Mouse (Mus musculus) heart, embryonic 13.5 days (tissue): ENCODE measurements around the gene Ttc23l. TPM values are rescaled to one million over a fixed set of nuclear protein-coding genes. Genes with fewer than 3 reads are reported as not detected.

ENCODE experiments used
- ATAC-seq: fragments of 200-750 bp; cut with Nextera tagmentation; 2 replicates; pipeline ENCODE4 v1.8.0; 2017; ENCODE audit warnings: moderate TSS enrichment; ENCODE audit not compliant: insufficient number of reproducible peaks, low FRiP score, low TSS enrichment; ENCODE audit errors: extremely low read depth
- H3K27ac ChIP-seq: fragments of 300-500 bp; sonication (generic); replicated peaks from 2 replicates; pipeline ENCODE4 v1.5.1; 2015; ENCODE audit warnings: moderate library complexity, mild to moderate bottlenecking, inconsistent platforms
- H3K27me3 ChIP-seq: fragments of 300-500 bp; sonication (generic); replicated peaks from 2 replicates; pipeline ENCODE4 v1.6.1; 2015; ENCODE audit warnings: mild to moderate bottlenecking, inconsistent platforms
- H3K36me3 ChIP-seq: fragments of 300-500 bp; sonication (generic); 2 replicates; pipeline ENCODE4 v1.6.1; 2015; ENCODE audit warnings: mild to moderate bottlenecking, inconsistent platforms
- H3K4me1 ChIP-seq: fragments of 300-500 bp; sonication (generic); 2 replicates; pipeline ENCODE4 v1.6.1; 2015; ENCODE audit warnings: inconsistent platforms
- H3K4me2 ChIP-seq: fragments of 300-500 bp; sonication (generic); 2 replicates; pipeline ENCODE4 v1.6.1; 2015; ENCODE audit warnings: inconsistent platforms, mild to moderate bottlenecking, moderate library complexity
- H3K4me3 ChIP-seq: fragments of 300-500 bp; sonication (generic); 2 replicates; pipeline ENCODE4 v1.5.1; 2015; ENCODE audit warnings: moderate library complexity, mild to moderate bottlenecking, inconsistent platforms
- H3K9ac ChIP-seq: fragments of 300-500 bp; sonication (generic); 2 replicates; pipeline ENCODE4 v1.6.1; 2015; ENCODE audit warnings: inconsistent platforms, mild to moderate bottlenecking, moderate library complexity
- H3K9me3 ChIP-seq: fragments of 300-500 bp; sonication (generic); 2 replicates; pipeline ENCODE4 v1.6.1; 2016; ENCODE audit warnings: inconsistent platforms
- WGBS: fragments of 180-500 bp; shearing (Covaris S2); methylation state at CpG from one replicate; pipeline ENCODE4 v1.1.7; 2015; ENCODE audit warnings: mixed read lengths; 5-methylcytosine and 5-hydroxymethylcytosine counted together
- polyA plus RNA-seq: library from polyadenylated mRNA; unstranded; fragments of >200 nt; fragmentation: Nextera tagmentation; extraction: Ambion mirVana; gene quantifications from 2 replicates; pipeline ENCODE4 v1.2.1, GENCODE M21; 2015

The Ttc23l gene
- not detected in 2 replicates for polyA plus RNA-seq

DNA sequence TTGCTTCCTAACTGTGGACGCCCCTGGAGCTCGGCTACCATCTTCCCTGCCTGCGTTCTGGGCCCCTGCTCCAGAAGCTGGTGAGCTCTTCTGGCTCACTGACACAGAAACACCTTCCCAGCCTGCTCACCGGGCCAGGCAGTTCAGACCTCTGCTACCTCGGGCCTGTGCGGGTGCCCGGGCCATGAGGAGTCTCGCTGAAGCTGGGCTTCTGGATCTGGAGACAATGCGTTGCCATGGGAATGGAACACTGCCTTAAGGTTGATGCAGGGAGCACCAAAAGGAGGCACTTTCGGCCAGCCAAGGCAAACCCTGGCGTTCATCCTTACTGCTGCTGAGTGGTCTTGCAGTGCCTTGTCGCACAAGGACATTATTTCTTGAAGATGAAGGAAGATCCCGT lies at the start of gene Ttc23l:
Ttc23l (minus strand) TSS at position 204 of the 400 bp plus-strand sequence.
- Histone ChIP-seq H3K36me3 (no peaks in the 10 kb centered on the region), H3K9me3 (no peaks in the 10 kb centered on the region), H3K4me2 (no peak within 1 kb of the TSS), H3K4me1 (no peaks in the 10 kb centered on the region), H3K4me3 (no peak within 1 kb of the TSS), H3K27me3 (no peaks in the 10 kb centered on the region), H3K27ac (no peak within 1 kb of the TSS), H3K9ac (no peak within 1 kb of the TSS)
- ATAC-seq, result no peak
- 84% methylated on average over 13 of the region's 13 CpGs for WGBS

DNA sequence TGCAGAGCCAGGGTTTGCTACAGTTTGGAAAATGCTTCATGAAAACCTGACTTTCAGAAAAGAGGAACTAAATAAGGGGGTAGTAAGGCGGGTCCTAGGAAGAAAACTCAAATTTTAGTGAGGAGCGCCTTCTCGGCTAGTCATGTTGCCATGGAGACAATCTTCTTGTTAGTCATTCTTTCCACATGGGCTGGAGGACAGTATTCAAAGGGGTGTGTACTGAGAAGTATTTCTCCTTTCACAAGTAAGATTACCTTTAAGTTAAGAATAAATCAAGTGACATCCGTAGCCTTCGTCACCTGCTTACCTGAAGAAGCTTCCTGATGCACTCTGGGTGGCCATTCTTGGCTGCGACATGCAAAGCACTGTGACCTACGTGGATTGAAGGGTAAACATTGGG lies 40.9 kb upstream of the Ttc23l start:
- H3K4me2 ChIP-seq, result peak overlapping the region; percentile 24
- no peak overlapping the region for H3K4me3 ChIP-seq
- no peak for ATAC-seq
- peaks cover 24% of the 10 kb centered on the region for H3K4me1 ChIP-seq
- H3K27me3 ChIP-seq, result no peaks in the 10 kb centered on the region
- no peak overlapping the region for H3K27ac ChIP-seq
- H3K9ac ChIP-seq, result no peak overlapping the region
- WGBS, result 58% methylated on average over 7 of the region's 7 CpGs
- peaks cover 7% of the 10 kb centered on the region for H3K36me3 ChIP-seq
- peaks cover 8% of the 10 kb centered on the region; the same call in 1 of the 2 replicates for H3K9me3 ChIP-seq

DNA sequence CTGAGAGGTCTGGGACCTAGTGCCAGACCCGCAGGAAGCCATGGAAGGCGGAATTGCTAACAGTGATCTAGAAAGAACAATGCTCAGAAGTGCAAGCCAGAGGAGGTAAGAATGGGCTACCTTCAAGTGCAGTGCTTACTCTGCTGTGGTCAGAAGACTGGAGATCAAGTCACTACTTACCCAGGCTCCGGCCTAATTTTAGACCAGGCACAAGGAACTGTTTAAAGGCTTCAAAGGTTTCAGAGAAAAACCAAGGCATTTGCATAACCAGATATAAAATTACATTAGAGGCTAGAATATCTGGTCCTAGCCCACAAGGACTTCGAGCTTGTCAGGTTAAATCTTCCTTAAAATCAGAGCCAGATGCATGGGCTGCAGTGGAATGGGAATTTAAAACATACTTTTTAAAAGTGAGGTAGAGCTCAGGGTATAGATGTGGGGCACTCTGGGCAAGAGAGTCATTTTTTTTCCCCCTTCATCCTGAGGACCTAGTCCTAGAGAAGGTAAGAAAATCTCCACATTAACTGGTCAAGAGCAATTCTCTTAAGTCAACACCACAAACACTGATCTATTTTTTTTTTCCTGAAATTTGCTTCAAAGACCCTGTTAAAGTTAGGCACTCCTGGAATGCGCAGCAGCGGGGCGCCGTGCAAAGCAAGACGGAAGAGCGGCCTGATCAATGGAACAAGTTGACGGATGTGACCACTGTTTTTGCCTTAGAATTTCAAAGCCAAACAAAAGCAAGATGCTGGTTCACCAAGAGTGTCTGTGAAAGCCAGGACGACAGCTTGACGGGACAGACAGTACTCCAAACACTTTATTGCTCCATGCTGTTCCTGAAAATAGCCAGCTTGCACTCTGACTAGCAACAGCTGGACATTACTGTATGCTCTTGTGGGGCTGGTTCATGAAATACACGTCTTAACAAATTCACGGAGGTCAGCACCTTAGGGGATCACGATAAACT lies 40.1 kb upstream of the Ttc23l start:
- Histone ChIP-seq H3K4me2 (peak overlapping the region; percentile 24), H3K9me3 (peaks cover under 1% of the 10 kb centered on the region; the same call in 1 of the 2 replicates), H3K4me1 (peaks cover 24% of the 10 kb centered on the region), H3K9ac (no peak overlapping the region), H3K27ac (no peak overlapping the region), H3K36me3 (no peaks in the 10 kb centered on the region), H3K4me3 (no peak overlapping the region), H3K27me3 (no peaks in the 10 kb centered on the region)
- WGBS, result 52% methylated on average over 16 of the region's 16 CpGs
- ATAC-seq, result no peak

DNA sequence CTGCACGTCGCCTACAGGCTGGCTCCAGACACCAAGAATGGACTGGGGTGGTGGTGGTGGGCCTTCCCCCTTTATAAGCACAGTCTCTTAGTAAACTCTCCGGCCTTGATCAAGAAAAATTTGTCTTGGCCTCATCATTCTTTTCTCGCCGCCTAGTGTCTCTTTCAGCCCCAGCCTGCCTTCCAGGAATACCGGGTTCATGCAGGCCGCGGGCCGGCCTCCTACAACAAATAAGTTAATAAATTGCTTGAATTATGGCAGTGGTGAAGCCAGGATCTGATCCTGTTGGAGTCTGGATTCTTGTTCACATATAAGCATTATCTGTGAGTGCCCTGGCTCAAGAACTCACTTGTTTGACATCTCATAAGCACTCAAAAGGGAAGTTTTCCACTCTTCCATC lies 38.4 kb upstream of the Ttc23l start:
- 86% methylated on average over 9 of the region's 9 CpGs for WGBS
- no peak overlapping the region for H3K4me3 ChIP-seq
- H3K4me1 ChIP-seq, result peaks cover 24% of the 10 kb centered on the region
- no peak overlapping the region for H3K9ac ChIP-seq
- H3K4me2 ChIP-seq, result no peak overlapping the region
- no peaks in the 10 kb centered on the region for H3K9me3 ChIP-seq
- H3K27ac ChIP-seq, result no peak overlapping the region
- no peak for ATAC-seq
- H3K36me3 ChIP-seq, result no peaks in the 10 kb centered on the region
- no peaks in the 10 kb centered on the region for H3K27me3 ChIP-seq

DNA sequence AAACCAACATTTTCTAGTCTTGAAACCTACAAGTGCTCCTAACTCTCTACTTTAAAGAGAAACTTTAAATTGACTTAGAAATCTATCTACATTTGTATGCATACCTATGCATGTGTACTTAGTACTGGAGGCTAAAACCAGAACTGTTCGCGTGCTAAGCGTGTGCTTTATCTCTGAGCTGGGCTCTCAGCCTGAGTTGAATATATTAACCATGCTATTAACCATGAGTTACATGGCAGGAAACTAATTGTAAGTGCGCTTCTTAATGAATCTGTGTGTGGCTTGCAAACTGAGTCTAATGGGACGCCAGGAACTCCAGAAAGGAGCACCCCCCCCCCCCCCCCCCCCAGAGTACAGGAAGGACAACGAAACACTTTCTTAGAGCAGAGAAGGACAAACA lies 36.9 kb upstream of the Ttc23l start:
- Histone ChIP-seq H3K27ac (no peak overlapping the region), H3K4me2 (no peak overlapping the region), H3K4me3 (no peak overlapping the region), H3K9ac (no peak overlapping the region), H3K9me3 (no peaks in the 10 kb centered on the region), H3K27me3 (no peaks in the 10 kb centered on the region), H3K36me3 (no peaks in the 10 kb centered on the region), H3K4me1 (peaks cover 24% of the 10 kb centered on the region)
- 82% methylated on average over 6 of the region's 6 CpGs for WGBS
- ATAC-seq, result no peak

DNA sequence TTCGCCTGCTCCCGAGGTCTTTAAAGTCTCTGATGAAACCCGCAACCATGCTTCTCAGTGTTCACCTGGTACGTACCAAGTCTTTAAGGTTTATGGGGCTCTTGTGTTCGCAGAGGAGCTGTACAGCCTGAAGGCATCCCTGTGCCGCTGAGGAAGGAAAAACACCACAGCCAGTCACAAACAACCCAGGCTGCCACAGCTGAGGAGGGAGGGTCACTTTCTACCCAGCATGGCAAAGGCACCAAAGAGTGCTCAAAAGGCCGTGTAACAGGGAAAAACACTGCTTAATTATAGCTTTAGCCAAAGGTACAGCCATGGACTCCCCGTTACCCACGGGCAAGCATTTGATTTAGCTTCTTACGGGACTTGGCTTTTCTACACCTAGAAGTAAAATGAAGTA lies 36.4 kb upstream of the Ttc23l start:
- Histone ChIP-seq H3K36me3 (no peaks in the 10 kb centered on the region), H3K27ac (no peak overlapping the region), H3K27me3 (no peaks in the 10 kb centered on the region), H3K4me1 (peaks cover 21% of the 10 kb centered on the region), H3K9ac (no peak overlapping the region), H3K4me3 (no peak overlapping the region), H3K9me3 (no peaks in the 10 kb centered on the region), H3K4me2 (no peak overlapping the region)
- ATAC-seq, result no peak
- WGBS, result 83% methylated on average over 10 of the region's 10 CpGs

DNA sequence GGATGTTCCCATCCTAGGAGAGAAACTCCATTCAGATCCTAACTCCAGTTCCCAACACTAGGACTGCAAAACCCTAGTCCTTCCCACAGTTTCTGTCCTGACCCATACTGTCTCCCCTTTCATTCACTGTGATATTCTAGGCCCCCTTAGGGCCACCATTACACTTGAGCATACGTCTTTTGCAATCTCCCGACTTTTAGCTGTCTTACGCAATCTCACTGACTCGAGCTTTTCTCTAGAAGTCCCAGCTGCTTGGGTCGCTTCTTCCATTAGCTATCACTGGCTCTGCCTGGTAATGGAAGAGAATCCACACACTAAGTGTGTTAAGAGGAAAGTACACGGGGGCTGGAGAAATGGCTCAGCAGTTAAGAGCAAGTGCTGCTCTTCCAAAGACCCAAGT lies 34.6 kb upstream of the Ttc23l start:
- H3K9ac ChIP-seq, result no peak overlapping the region
- H3K9me3 ChIP-seq, result no peaks in the 10 kb centered on the region
- no peak overlapping the region for H3K27ac ChIP-seq
- no peak for ATAC-seq
- H3K27me3 ChIP-seq, result no peaks in the 10 kb centered on the region
- 78% methylated on average over 6 of the region's 6 CpGs for WGBS
- no peak overlapping the region for H3K4me2 ChIP-seq
- H3K4me1 ChIP-seq, result peaks cover 3% of the 10 kb centered on the region; the same call in 1 of the 2 replicates
- no peak overlapping the region for H3K4me3 ChIP-seq
- H3K36me3 ChIP-seq, result peaks cover 9% of the 10 kb centered on the region

DNA sequence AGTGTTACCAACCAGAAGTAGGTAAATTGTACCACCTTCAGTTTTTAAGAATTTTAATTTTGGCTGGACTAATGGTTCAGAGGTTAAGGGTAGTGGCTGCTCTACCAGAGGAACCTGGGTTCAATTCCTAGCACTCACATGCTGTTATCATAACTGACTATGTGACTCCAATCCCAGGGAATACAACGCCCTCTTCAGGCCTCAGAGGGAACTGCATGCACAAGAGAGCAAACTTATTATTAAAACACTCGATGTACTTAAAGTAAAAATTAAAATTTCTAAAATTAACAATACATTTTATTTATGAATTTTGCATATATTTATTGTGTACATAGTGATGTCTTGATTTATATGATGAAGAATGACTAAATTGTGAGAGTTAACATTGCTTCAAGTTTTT lies 28.1 kb upstream of the Ttc23l start:
- no peaks in the 10 kb centered on the region for H3K9me3 ChIP-seq
- H3K4me2 ChIP-seq, result no peak overlapping the region
- H3K27ac ChIP-seq, result no peak overlapping the region
- H3K4me3 ChIP-seq, result no peak overlapping the region
- ATAC-seq, result no peak
- WGBS, result 76% methylated on average over 2 of the region's 2 CpGs
- no peaks in the 10 kb centered on the region for H3K27me3 ChIP-seq
- no peaks in the 10 kb centered on the region for H3K4me1 ChIP-seq
- H3K9ac ChIP-seq, result no peak overlapping the region
- peaks cover 34% of the 10 kb centered on the region for H3K36me3 ChIP-seq

DNA sequence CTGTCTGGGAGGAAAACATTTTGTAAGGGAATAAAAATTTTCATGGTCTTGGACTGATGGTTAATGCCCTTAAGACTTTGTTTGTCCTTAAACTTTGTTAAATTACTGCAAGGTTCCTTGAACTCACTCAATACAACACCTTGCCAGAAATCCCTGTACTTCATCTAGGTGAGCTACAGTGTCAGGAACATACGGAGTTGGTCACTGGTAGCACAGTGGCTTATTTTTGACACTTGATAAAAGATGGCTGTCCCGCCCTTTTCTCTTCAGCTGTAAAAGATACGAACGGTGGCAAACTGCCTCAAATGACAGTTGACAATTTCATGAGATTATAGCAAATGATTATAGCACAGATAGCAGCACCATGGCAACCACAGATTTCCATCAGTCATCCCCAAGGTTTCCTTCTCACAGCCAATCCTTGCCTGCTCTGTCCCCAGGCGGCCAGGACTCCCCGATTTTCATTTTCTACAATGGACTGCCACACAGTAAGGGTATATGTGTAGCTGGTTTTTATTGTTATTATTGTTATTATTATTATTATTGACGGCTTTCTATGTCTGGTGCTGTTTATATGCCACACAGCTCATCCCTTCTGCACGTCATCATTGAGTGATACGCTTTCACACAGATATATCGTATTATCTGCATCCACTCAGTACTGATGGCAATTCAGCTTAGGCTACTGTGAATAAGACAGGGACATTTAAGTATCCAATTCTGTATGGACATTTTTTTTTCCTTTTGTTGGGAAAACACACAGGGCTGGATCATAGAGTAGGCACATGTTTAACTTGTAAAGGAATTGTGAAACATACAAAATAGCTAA lies 26.1 kb upstream of the Ttc23l start:
- no peaks in the 10 kb centered on the region for H3K27me3 ChIP-seq
- no peak overlapping the region for H3K27ac ChIP-seq
- no peak overlapping the region for H3K4me2 ChIP-seq
- WGBS, result 78% methylated on average over 10 of the region's 10 CpGs
- no peak overlapping the region for H3K4me3 ChIP-seq
- no peak for ATAC-seq
- H3K9ac ChIP-seq, result no peak overlapping the region
- peaks cover 34% of the 10 kb centered on the region for H3K36me3 ChIP-seq
- no peaks in the 10 kb centered on the region for H3K9me3 ChIP-seq
- no peaks in the 10 kb centered on the region for H3K4me1 ChIP-seq

DNA sequence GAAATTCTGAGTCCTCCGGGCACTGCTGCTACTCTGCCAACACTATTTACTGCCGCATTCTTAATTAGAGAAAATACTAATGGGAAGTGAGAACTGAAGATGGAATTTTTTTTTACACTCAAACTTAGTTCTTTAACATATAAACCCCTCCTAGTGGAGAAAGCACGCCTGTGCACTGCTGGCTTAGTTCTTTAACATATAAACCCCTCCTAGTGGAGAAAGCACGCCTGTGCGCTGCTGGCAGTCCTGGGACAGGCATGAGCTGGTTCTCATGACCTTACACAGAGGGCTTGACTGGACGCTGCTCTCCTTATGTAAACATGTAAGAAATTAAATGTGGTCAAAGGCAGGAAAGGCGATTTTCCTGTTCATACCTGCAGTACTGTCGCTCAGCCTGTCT lies 24.9 kb upstream of the Ttc23l start:
- no peak overlapping the region for H3K9ac ChIP-seq
- no peak overlapping the region for H3K27ac ChIP-seq
- ATAC-seq, result no peak
- H3K36me3 ChIP-seq, result peaks cover 25% of the 10 kb centered on the region
- no peaks in the 10 kb centered on the region for H3K27me3 ChIP-seq
- H3K4me1 ChIP-seq, result peaks cover 8% of the 10 kb centered on the region; the same call in 1 of the 2 replicates
- no peaks in the 10 kb centered on the region for H3K9me3 ChIP-seq
- 47% methylated on average over 8 of the region's 8 CpGs for WGBS
- H3K4me3 ChIP-seq, result no peak overlapping the region
- H3K4me2 ChIP-seq, result no peak overlapping the region

DNA sequence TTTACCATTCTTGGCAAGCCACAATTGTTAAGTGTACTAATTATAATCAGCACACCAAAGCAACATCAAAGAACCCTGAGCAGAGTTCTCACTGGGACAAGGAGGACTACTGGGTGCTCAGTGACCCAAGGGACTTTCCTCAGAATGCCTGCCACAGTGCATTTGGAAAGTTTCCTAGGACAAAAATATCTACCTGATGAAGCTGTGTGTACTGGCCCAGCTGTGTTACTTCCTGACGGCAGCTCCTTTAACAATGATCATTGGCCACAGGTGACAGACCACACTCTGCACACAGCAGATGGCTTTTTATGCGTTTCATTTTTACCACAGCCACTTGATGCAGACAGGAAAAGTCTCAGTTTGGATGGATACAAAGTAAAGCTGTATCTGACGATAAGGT lies 20.7 kb upstream of the Ttc23l start:
- no peak for ATAC-seq
- H3K36me3 ChIP-seq, result peaks cover 36% of the 10 kb centered on the region
- no peak overlapping the region for H3K4me2 ChIP-seq
- H3K9ac ChIP-seq, result no peak overlapping the region
- H3K4me3 ChIP-seq, result no peak overlapping the region
- H3K27ac ChIP-seq, result no peak overlapping the region
- H3K27me3 ChIP-seq, result no peaks in the 10 kb centered on the region
- H3K4me1 ChIP-seq, result peaks cover 8% of the 10 kb centered on the region; the same call in 1 of the 2 replicates
- 84% methylated on average over 3 of the region's 3 CpGs for WGBS
- no peaks in the 10 kb centered on the region for H3K9me3 ChIP-seq
